Mouse (Mus musculus) forebrain, embryonic 10.5 days (tissue): ENCODE data around the gene Rnf126. TPM values are rescaled to one million over a fixed set of nuclear protein-coding genes. Genes with fewer than 3 reads are reported as not detected.

ENCODE experiments used
- DNase-seq: peaks from one replicate; pipeline ENCODE4 v3.0.0-alpha.2; 2017; ENCODE audit warnings: low spot score; ENCODE audit errors: extremely low spot score
- H3K27ac ChIP-seq: fragments of 300-500 bp; sonication (generic); 2 replicates; pipeline ENCODE4 v1.5.1; 2016; ENCODE audit warnings: mild to moderate bottlenecking
- H3K27me3 ChIP-seq: fragments of 300-500 bp; sonication (generic); 2 replicates; pipeline ENCODE4 v1.6.1; 2016; ENCODE audit warnings: mild to moderate bottlenecking; ENCODE audit not compliant: poor library complexity, severe bottlenecking
- H3K36me3 ChIP-seq: fragments of 300-500 bp; sonication (generic); replicated peaks from 2 replicates; pipeline ENCODE4 v1.6.1; 2016; ENCODE audit warnings: mild to moderate bottlenecking, moderate library complexity
- H3K4me1 ChIP-seq: fragments of 300-500 bp; sonication (generic); 2 replicates; pipeline ENCODE4 v1.6.1; 2016
- H3K4me3 ChIP-seq: fragments of 300-500 bp; sonication (generic); 2 replicates; pipeline ENCODE4 v1.5.1; 2016; ENCODE audit warnings: mild to moderate bottlenecking, moderate library complexity
- H3K9me3 ChIP-seq: fragments of 300-500 bp; sonication (generic); 2 replicates; pipeline ENCODE4 v1.6.1; 2016; ENCODE audit warnings: mild to moderate bottlenecking, moderate library complexity
- WGBS: fragments of 180-500 bp; shearing (Covaris S2); methylation state at CpG from one replicate; pipeline ENCODE4 v1.1.7; 2016; 5-methylcytosine and 5-hydroxymethylcytosine counted together
- polyA plus RNA-seq: library from polyadenylated mRNA; unstranded; fragments of >200 nt; fragmentation: Nextera tagmentation; extraction: Ambion mirVana; gene quantifications from 2 replicates; pipeline ENCODE4 v1.2.1, GENCODE M21; 2016

Rnf126 gene
- polyA plus RNA-seq, result 92.4 and 113 TPM in 2 replicates

DNA sequence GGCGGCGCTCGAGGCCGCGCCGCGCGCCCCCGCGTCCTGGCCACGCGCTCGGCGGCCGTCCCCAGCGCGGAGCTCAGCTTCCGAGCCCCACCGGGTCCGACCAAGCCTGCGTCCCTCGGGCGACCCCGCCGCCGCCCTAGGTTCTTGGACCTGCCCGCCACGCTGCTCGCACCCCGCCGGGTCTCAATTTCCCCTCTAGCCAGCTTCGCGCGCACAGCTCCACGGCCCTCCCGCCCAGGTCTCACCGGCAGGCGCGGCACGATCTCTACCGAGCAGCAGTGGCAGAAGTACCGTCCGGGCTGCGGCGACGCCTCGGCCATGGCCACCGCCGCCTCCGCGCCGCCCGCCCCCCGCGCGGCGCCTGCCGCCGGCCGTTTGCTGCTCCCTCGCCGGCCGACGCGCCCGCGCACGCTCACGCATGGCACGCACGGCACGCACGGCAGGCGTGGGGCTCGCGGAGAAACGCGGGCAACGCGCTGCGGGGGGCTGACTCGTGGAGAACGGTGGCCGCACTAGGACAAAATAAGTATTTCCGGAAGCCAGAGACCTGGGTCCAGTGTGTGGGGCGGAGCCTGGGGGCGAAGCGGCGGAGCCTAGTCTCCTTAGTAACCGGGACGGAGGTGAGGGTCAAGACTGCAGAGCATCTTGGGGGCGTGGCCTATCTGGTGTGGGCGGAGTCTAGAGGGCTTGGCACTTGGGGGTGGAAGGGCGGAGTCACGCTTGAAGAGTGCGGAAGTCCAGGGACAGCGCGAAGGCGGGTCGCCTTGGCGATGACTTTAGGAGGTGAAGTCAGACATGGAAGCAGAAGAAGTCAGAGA lies at the start of gene Rnf126:
Gene Rnf126 (minus strand): TSS at position 445 of the 818 bp plus-strand sequence.
- Histone ChIP-seq H3K36me3 (peaks cover 35% of the 10 kb centered on the region), H3K4me1 (peaks cover 55% of the 10 kb centered on the region), H3K9me3 (no peaks in the 10 kb centered on the region), H3K4me3 (peak within 1 kb of the TSS; percentile 96), H3K27ac (peak within 1 kb of the TSS; percentile 98), H3K27me3 (peaks cover 8% of the 10 kb centered on the region)
- under 1% methylated on average over 101 of the region's 101 CpGs for WGBS
- peak; percentile 99 for DNase-seq

DNA sequence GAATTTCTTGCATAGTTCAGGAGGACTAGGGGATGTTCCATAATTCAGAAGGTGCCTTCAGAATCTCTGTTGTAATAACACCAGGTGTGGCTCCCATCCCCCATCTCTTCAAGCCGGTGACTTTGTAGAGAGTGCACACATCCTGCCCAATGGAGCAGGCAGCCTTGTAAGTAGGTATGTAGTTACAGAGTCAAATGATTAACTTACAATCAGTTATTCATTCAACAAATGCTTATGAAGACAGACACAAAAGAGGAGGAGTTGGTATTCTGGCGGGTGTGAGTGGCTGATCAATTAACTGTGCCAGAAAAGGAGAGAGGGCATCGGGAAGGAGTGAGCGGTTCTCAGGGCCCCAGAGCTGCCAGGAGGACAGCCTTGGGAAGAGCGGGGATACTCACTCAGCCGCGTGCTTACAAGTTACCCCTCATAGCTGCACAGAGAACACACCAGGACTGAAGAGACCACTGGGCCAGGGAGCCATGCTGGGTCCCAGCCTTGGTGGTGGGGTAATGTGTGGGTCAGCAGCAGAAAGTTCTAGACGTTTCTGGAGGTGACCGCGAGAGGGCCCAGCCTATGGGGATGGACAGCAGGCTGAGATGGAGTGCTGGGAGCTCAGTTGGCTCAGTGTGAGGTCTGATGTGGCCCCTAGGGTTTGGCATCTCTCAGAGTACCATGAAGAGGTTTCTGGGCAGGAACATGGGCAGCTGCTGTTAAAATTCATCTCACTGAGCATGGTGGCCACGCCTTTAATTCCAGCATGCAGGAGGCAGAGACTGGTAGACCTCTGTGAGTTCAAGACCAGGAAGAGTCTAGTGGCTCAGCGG lies 49.1 kb upstream of the Rnf126 start:
- H3K27ac ChIP-seq, result no peak overlapping the region
- 88% methylated on average over 12 of the region's 12 CpGs for WGBS
- no peaks in the 10 kb centered on the region for H3K9me3 ChIP-seq
- H3K4me1 ChIP-seq, result peaks cover 12% of the 10 kb centered on the region; the same call in 1 of the 2 replicates
- H3K27me3 ChIP-seq, result no peaks in the 10 kb centered on the region
- no peak for DNase-seq
- H3K4me3 ChIP-seq, result no peak overlapping the region
- peaks cover 76% of the 10 kb centered on the region for H3K36me3 ChIP-seq

GRCm38 (mm10) chr10:79814271-79814842 lies 47.6 kb upstream of the Rnf126 start:
- H3K36me3 ChIP-seq, result peaks cover 75% of the 10 kb centered on the region
- WGBS, result 88% methylated on average over 5 of the region's 5 CpGs

DNA sequence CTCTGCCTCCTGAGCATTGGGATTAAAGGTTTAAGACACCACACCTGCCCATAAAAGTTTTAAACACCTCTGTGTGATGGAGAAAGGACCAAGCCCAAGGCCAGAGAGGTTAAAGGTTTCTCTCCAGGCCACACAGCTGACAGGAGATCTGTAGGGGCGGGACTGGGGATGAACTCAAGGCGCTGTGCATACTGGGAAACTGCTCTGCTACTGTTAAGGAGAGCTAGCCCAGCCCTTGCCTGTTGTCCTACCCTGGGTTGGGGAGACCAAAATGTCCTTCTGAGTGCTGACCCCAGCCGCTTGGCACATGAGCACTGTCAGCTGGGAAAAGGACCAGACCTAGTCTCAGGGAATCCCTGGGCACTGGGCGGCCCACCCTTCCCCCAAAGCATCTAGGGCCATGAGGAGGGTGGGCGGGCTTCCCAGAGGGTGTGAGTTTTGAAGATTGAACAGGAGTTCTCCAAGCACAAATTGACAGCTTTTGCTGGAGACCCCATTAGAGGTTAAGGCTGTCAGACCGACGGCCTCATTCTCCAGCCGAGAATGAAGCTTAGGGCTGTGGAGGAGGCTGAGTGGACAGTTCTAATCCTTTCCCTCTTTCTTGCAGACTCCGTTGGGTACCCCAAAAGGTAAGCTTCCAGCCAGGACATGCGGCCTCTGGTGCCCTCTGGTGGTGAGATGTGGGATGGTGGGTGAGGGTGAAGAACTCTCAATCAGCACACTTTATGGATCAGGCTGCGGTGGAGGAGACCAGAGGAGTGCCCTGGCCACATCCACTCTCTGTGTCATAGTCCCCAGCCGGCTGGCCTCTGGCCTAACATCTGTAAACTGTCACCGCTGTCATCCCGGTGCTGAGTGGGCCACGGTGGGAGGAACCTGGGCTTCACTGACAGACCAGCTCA lies 45.2 kb upstream of the Rnf126 start:
- no peak overlapping the region for H3K27ac ChIP-seq
- H3K4me3 ChIP-seq, result no peak overlapping the region
- H3K36me3 ChIP-seq, result peaks cover 79% of the 10 kb centered on the region
- WGBS, result 34% methylated on average over 15 of the region's 15 CpGs
- no peaks in the 10 kb centered on the region for H3K9me3 ChIP-seq
- peaks cover 23% of the 10 kb centered on the region for H3K4me1 ChIP-seq
- DNase-seq, result peak; percentile 84
- H3K27me3 ChIP-seq, result no peaks in the 10 kb centered on the region

More at GRCm38 (mm10) chr10:79814271-79814842, 47.6 kb upstream of the Rnf126 start:
- H3K27me3 ChIP-seq, result no peaks in the 10 kb centered on the region
- no peak for DNase-seq
- no peak overlapping the region for H3K27ac ChIP-seq
- peaks cover 12% of the 10 kb centered on the region; the same call in 1 of the 2 replicates for H3K4me1 ChIP-seq
- H3K9me3 ChIP-seq, result no peaks in the 10 kb centered on the region
- H3K4me3 ChIP-seq, result no peak overlapping the region

DNA sequence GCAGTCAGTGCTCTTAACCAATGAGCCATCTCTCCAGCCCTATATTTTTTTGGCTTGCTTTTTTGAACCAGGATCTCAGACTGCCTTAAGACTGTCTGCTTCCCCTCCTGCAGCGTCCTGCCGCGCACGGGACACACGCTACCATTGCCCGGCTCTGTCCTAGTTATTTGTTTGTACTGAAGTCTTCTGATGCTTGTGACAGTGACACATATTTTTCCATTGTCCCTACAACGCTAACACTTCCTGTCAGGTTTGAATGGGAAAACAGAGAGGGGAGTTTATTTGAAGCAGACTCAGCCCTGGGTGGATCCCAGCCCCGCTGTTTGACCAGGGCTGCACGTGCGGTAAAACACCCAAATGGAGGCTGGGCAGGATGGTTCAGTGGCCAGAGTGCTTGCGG lies 42.0 kb upstream of the Rnf126 start:
- Histone ChIP-seq H3K27me3 (no peaks in the 10 kb centered on the region), H3K36me3 (peaks cover 64% of the 10 kb centered on the region), H3K4me3 (no peak overlapping the region), H3K27ac (peak overlapping the region; percentile 66), H3K9me3 (no peaks in the 10 kb centered on the region), H3K4me1 (peaks cover 56% of the 10 kb centered on the region)
- 92% methylated on average over 11 of the region's 11 CpGs for WGBS
- no peak for DNase-seq

DNA sequence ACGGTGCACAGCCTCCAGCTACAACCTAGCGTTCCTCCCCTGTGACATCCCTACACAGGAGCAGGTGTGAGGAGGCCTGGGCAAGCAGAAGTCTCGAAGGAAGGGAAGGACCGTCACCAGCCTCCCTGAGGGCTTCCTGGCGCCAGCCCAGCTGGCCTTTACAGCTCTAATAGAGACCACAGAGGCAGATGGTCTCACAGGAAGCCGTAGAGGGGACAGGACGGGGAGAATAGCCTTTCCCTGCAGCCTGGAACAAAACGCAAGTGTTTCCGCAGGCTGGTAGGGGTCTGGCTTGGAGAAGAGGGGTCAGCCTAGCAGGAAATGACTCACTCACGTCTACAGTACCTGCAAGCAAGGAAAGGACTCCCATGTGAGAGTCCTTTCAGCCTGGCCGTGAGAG lies 41.1 kb upstream of the Rnf126 start:
- H3K27me3 ChIP-seq, result no peaks in the 10 kb centered on the region
- peak overlapping the region; percentile 1; the same call in 1 of the 2 replicates for H3K4me3 ChIP-seq
- peaks cover 62% of the 10 kb centered on the region for H3K36me3 ChIP-seq
- no peaks in the 10 kb centered on the region for H3K9me3 ChIP-seq
- H3K27ac ChIP-seq, result peak overlapping the region; percentile 66
- H3K4me1 ChIP-seq, result peaks cover 65% of the 10 kb centered on the region
- WGBS, result 76% methylated on average over 11 of the region's 11 CpGs
- no peak for DNase-seq

DNA sequence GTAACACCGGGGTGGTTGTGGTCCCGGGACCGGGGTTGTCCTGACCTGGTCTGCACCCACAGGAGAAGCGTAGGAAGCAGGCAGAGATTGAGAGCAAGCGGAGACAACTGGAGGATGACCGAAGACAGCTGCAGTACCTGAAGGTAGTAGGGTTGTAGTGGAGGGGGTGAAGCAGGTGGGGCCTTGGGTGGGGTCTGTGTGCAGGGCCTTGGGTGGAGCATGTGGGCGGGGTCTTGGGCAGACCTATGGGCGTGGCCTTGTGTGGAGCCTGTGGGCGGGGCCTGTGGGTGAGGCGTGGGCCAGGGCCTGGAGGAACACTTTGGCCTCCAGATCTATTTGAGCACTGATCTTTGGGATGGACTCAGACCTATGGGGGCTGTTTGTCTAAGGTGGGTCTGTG lies 40.2 kb upstream of the Rnf126 start:
- Histone ChIP-seq H3K4me1 (peaks cover 68% of the 10 kb centered on the region), H3K27me3 (no peaks in the 10 kb centered on the region), H3K27ac (peak overlapping the region; percentile 66; the same call in 1 of the 2 replicates), H3K4me3 (peak overlapping the region; percentile 2; the same call in 1 of the 2 replicates), H3K9me3 (no peaks in the 10 kb centered on the region), H3K36me3 (peaks cover 54% of the 10 kb centered on the region)
- DNase-seq, result no peak
- 77% methylated on average over 10 of the region's 10 CpGs for WGBS

- Histone ChIP-seq H3K27me3 (no peaks in the 10 kb centered on the region), H3K36me3 (peaks cover 47% of the 10 kb centered on the region), H3K27ac (peak overlapping the region; percentile 45), H3K4me3 (no peak overlapping the region), H3K4me1 (peaks cover 71% of the 10 kb centered on the region), H3K9me3 (no peaks in the 10 kb centered on the region)
- 91% methylated on average over 9 of the region's 9 CpGs for WGBS
- no peak for DNase-seq
These were observed 39.6 kb upstream of the Rnf126 start for GRCm38 (mm10) chr10:79806331-79806730.

GRCm38 (mm10) chr10:79805636-79806035 lies 38.9 kb upstream of the Rnf126 start:
- Histone ChIP-seq H3K27me3 (no peaks in the 10 kb centered on the region), H3K27ac (peak overlapping the region; percentile 90), H3K4me1 (peaks cover 77% of the 10 kb centered on the region), H3K36me3 (peaks cover 45% of the 10 kb centered on the region), H3K4me3 (no peak overlapping the region; the same call in 1 of the 2 replicates), H3K9me3 (no peaks in the 10 kb centered on the region)
- whole genome bisulfite sequencing, result 70% methylated on average over 11 of the region's 11 CpGs
- DNase-seq, result no peak

DNA sequence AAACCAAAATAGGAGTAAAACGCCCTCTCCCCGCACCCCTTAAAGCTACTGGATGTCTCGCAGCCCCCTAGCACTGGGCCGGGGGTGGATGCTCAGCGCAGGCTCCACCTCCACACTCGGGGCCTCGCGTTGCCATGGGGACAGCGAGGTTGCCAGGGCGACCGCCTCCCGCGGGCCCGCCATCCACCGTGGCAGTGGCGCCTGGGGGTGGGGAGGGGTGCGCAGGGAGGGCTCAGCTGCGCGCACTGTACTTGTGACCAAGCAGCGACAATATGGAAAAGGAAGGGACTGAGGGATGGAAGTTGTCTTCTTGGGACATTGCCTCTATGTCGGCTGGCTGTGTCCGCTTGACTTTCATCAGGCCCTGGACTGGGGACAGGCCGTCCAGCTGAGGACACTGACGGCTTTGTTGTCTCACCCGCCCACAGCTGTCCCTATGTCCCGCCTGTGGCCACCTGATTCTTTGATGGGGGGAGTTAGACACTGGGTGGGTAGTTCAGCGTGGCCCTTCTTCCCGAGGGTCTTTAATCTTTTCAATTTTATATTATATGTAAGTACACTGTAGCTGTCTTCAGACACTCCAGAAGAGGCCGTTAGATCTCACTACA lies 37.1 kb upstream of the Rnf126 start:
- WGBS, result 6% methylated on average over 29 of the region's 29 CpGs
- Histone ChIP-seq H3K36me3 (peaks cover 41% of the 10 kb centered on the region), H3K9me3 (no peaks in the 10 kb centered on the region), H3K4me1 (peaks cover 83% of the 10 kb centered on the region), H3K4me3 (peak overlapping the region; percentile 45), H3K27ac (peak overlapping the region; percentile 90), H3K27me3 (no peaks in the 10 kb centered on the region)
- peak; percentile 92 for DNase-seq

- H3K4me3 ChIP-seq, result peak overlapping the region; percentile 13; the same call in 1 of the 2 replicates
- no peaks in the 10 kb centered on the region for H3K9me3 ChIP-seq
- DNase-seq, result no peak
- 35% methylated on average over 11 of the region's 11 CpGs for WGBS
- peak overlapping the region; percentile 90 for H3K27ac ChIP-seq
- H3K27me3 ChIP-seq, result no peaks in the 10 kb centered on the region
- peaks cover 28% of the 10 kb centered on the region for H3K36me3 ChIP-seq
- H3K4me1 ChIP-seq, result peaks cover 74% of the 10 kb centered on the region
These were observed 35.7 kb upstream of the Rnf126 start for GRCm38 (mm10) chr10:79802331-79802971.
